Mouse (Mus musculus) spleen, adult 18-20 months (tissue): ENCODE measurements around the gene Nxf2.
"Not testable (repeated sequence)": the region's sequence is repeated elsewhere in the genome, so short reads cannot be mapped to it uniquely, and the experiment has no call there.

ENCODE experiments used
- DNase-seq, 2 experiments: peaks; one replicate each; pipeline ENCODE4 v3.0.0; 2022; ENCODE audit warnings: mixed read lengths in 2 of 2

Gene Nxf2

DNA sequence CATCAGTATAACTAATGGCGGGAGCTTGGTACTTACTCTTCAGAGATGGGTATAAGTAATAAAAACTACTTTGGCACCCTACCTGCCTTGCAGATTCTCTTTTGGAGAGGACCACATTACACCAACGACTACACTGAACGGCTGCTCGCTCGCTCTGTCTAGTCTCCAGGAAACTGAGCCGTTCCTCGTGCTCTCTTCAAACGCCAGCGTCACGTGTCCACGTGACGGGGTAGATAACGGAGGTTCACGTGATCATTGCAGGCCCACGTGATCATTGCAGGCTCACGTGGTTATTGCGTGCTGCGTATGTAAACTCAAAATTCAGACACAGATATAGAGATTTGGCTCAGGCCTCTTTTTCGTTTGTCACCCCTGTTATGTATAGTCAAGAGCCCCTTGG, at the start of gene Nxf2:
Gene Nxf2, minus strand, starts transcription at position 209 of the 400 bp plus-strand sequence.
- DNase-seq: no peak

DNA sequence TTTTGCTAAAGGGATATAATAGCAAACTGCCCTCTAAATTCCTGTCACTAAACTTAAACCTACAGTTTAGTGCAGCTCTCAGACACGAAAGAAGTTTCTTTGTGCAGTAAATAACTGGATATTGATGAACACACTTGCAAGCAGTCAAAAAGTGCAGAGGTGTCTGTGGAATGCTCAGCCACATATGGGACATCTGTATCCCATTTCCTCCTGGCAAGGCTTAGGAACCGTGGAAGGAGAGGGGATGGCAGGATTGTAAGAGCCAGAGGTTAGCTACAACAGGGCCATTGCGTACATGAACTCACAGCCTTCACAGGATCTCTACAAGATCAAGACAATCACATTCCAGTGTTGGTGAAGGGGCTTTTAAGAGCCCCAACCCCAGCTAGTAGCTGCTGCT, 46.8 kb upstream of the Nxf2 start:
- no peak for DNase-seq

- DNase-seq: no peak
These were observed 44.9 kb upstream of the Nxf2 start for GRCm38 (mm10) chrX:135009471-135009815.

DNA sequence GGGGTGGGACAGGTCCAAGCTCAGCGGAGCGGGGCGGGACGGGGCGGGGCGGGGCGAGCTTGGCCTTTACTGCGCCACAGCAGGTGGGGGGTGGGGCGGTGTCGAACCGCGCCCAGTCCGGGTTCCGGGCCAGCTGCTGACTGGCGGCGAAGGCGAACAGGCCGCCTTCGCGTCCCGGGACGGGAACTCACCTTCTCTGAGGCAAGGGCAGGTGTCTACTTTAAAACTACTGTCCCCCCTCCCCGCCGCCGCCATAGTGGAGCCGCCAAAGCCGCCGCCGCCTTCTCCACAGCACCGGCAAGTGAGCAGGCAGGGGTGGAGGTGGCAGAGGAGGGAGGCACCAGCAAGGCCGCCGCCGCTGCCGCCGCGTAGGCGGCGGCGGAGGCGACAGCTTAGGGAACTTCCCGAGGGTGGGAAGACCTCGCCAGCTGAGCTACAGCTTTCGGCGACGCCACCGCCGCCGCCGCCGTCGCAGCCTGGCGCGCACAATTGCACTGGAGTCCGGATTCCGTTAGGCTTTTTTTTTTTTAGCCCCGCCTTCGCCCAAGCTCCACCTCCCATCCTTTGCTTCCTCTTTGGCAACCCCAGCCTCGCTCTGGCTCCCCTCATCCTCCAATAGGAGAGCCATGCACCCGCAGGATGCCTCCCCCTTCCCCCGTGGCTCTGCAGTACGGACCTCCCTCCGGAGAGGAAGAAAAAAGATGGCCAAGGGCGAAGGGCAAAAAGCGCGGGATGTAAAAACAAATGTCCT, 44.3 kb upstream of the Nxf2 start, which contains the start of gene Zmat1:
Gene Zmat1, minus strand, starts transcription at position 490 of the 751 bp plus-strand sequence.
- DNase-seq: peak; percentile 75 to 77

- DNase-seq: no peak
These were observed 43.5 kb upstream of the Nxf2 start for GRCm38 (mm10) chrX:135008021-135008420.

DNA sequence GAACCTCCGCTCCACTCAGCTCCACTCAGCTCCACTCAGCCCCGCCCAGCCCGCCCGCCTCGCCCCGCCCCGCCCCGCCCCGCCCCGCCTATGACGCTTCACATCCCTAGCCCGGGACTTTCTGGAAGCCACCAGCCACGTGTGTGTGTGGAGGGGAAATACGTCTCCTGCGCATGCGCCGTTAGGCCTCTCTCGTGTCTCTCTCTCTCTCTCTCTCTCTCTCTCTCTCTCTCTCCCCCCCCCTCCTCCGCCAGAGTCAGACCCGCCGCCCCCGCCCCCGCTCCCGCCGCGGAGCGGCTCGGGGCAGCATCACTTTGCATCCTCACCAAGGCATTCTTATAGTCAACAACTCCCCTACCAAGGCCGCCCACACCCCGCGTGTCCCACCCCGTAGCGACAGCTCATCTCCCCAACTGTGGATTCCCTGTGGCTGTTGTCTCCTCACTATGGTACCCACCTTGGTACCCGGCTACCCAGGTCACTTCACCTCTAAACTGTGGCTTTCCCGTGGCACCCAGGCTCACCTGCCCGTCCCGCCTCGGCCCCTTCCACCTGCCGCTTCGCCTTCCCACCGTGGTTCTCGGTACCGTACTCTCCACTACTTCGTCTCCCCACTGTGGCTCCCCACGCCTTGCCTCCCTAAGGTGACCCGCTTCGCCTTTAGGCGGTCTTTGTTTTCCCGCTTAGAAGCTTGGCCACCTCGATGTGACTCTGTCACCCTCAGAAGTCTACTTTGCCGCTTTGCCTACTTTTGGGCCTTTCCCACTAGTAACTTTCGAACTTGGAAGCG, 1.1 kb downstream of the Nxf2 start:
- peak; percentile 48 to 49 for DNase-seq

DNA sequence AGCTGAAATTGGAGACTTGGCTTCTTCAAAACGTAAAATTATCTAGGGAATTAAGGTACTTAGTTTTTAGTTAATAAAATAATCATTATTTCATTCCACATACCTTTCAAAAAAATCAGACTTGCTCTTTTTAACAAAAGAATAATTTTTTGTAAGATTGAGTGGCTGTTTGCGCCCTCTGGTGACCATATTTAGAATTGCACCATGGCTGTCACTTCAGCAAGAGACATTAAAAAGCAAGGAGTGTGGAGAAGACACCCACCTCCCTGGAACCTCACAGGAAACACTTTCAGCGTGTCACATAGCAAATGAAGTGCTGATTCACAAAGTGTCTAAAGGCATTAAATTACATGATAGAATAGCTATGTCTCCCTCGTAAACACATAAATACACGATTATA, 34.2 kb downstream of the Nxf2 start:
- peak in 1 of 2 experiments; percentile 18 for DNase-seq

- no peak for DNase-seq
These were observed 34.6 kb downstream of the Nxf2 start for GRCm38 (mm10) chrX:134929927-134930326.

DNA sequence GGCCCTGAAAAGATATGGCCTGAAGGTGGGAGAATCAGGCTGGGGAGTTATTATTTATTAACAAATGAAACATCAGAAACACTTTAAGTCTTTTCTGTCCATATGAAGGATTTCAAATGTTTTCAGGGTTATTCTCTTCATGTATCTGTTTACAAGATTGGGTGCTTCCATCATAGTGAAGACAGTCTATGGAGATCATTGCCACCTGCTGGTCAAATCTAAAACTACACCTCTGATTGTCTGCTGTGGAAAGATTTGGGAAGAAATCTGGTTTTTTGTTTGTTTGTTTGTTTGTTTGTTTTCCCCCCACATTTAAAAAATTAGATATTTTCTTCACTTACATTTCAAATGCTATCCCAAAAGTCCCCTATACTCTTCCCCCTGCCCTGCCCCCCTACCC, 39.5 kb downstream of the Nxf2 start:
- peak in 1 of 2 experiments; percentile 17 for DNase-seq

DNA sequence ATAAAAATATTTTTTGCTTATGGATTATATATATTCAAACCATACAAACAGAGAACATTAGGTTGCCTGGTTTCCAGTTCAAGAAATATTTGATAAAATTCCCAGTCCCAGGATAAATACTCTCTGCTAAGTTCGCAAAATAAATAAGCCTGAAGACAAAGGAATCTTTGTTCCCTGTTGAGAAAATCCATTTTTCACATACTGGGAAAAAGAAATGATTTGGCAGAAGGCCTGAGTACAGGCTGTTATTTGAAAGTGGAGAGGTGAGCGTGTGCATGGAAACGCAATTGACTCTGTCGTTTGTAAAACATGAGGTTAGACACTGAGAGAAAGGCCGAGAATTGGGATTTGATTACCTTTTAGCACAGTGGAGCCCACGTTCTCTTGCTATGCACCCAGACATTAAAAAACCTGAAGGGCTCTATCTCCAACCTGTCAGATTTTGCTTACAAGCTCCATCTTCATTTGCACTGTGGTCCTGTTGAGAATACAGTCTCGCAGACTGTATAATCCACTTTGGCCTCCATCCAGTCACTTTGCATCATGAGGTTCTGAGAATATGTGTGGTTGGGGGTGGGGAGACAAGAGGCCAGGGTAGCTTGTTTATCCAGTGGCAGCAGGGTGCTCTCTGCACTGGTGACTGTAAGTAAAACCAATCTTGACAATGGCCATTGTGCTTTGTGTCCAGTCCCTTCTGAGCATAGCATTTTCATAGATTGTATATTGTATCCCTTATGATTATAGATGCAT, 40.7 kb downstream of the Nxf2 start:
- DNase-seq: no peak

DNA sequence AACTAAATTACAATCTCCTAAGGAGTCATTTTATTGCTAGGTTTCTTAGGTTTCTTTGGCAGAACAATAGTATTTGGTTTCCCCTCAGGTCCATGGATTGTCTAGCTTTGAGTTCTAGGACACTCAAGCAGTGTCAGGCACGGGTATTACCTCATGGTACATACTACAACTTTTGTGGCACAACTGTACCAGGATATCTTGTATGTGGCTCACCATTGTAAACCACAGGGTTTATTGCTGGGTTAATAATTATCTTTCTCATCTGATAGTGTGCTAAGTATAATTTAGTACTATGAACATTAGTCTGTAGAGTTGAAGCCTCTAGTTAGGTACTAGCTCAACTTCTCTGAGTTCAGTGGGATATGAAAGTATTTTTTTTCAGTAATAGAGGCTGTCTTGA, 45.3 kb downstream of the Nxf2 start:
- DNase-seq: no peak

GRCm38 (mm10) chrX:134915745-134916144, 48.8 kb downstream of the Nxf2 start:
- no peak for DNase-seq

DNA sequence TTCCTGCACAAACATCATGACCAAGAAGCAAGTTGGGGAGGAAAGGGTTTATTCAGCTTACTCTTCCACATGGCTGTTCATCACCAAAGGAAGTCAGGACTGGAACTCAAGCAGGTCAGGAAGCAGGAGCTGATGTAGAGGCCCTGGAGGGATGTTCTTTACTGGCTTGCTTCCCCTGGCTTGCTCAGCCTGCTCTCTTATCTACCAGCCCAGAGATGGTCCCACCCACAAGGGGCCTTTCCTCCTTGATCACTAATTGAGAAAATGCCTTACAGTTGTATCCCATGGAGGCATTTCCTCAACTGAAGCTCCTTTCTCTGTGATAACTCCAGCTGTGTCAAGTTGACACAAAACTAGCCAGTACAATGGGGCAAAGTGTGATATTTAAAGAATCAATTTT, 49.2 kb downstream of the Nxf2 start:
- not testable (repeated sequence) for DNase-seq

- no peak for DNase-seq
These were observed 49.7 kb downstream of the Nxf2 start for GRCm38 (mm10) chrX:134914851-134915250.

GRCm38 (mm10) chrX:134913234-134913936, 51.2 kb downstream of the Nxf2 start:
- peak in 1 of 2 experiments; percentile 14 for DNase-seq

GRCm38 (mm10) chrX:134912805-134913204, 51.7 kb downstream of the Nxf2 start:
- no peak for DNase-seq

DNA sequence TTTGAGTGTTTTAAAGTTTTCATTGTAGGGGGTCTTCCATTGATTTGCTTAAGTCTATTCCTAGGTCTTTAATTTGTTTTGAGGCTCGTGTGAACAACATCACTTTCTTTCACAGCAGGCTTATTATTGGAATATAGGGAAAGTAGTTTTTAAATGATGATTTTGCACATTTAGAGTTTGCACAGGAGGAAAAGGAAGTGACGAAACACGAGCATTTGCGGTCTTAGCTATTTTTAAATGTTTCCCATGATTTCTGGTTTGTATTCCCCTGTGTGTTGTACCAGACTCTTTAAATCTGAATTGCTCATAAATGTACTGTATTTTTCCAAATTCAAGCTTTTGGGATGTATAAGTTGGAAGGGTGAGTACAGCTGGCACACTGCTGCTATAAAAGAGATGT, 54.2 kb downstream of the Nxf2 start:
- no peak for DNase-seq
